Mouse (Mus musculus): ENCODE results near the gene Tex33. TPM values are rescaled to one million over a fixed set of nuclear protein-coding genes. Genes with fewer than 3 reads are reported as not detected.
"Not testable (repeated sequence)": the region's sequence is repeated elsewhere in the genome, so short reads cannot be mapped to it uniquely, and the experiment has no call there.

Tex33 gene
- total RNA-seq, 1 experiment from 2014 or later: not detected

DNA sequence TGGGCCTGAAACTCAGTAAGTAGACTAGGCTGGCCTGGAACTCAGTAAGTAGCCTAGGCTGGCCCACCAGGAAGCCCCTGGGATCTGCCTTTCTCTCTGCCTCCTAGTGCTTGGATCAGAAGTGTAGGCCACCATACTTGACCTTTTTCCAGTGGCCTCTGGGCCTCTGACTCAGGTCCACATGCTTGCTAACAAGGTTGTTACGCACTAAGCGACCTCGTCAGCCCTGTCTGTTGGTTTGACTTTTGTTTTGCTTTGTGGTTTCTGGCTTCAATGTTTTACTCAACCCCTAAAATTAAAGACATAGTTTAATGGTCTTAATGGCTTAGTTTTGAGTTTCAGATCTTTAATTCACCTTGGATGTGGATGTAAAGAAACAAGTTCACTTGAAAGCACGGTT lies 65.0 kb downstream of the Tex33 start:
- no peak for ATAC-seq (replicated peaks; ENCODE audit: low read depth, poor library complexity, severe bottlenecking)

DNA sequence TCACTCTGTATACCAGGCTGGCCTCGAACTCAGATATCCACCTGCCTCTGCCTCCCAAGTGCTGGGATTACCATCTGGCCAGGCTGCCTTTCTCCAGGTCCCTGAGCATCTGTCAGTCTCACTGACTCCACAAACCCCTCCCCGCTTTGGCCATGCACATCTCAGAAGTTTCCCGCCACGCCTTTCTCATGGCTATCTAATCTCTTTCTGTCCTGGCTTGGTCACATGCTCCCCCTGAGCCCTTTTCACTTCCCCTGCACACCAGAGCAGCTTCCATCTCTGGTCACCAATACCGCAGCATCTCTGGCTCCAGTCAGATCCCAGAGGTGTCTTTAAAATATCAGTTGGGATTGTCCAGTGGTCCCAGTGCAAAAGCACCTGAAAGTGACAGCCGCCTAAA lies 65.7 kb downstream of the Tex33 start:
- ATAC-seq (replicated peaks; ENCODE audit: low read depth, poor library complexity, severe bottlenecking): not testable (repeated sequence)

DNA sequence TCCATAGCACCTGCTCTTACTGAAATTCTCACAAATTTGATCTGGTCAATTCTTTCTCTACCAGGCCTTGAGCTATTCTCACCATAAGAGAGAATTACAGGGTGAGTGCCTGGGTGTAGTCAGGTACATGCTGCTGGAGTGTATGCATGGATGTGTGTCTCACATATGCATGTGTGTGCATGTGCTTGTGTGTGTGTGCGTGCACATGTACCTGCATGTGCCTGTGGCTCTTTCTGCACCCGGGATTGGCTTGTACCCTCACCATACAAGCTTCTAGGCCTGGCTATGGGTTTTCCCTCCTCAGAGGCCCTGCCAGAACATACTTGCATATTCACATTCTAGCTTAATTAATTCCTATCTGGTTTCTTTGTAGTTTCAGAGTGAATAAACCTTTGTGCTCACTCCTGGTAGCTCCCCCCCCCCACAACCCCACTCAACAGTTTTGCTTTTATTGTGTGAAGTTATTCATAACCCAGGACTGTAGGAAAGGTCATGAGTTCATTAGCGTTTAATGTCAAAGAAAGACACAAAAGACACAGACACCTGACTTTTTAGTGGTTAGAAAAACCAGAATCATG lies 67.1 kb downstream of the Tex33 start:
- no peak for ATAC-seq (replicated peaks; ENCODE audit: low read depth, poor library complexity, severe bottlenecking)

Other genes with a start within 250 kb of the Tex33 start
- 14.3 and 18.2 TPM in 2 replicates for gene Ift27, start 221.8 kb downstream of the Tex33 start, total RNA-seq (2017)
- gene Pvalb, start 189.5 kb downstream of the Tex33 start, total RNA-seq (2017): not detected in 2 replicates
- 42.8 and 82.2 TPM in 2 replicates for gene Ncf4, start 151.1 kb downstream of the Tex33 start, total RNA-seq (2017)
- gene Csf2rb2, start 90.2 kb downstream of the Tex33 start, total RNA-seq (2017): 1.2 and 2.4 TPM in 2 replicates
- gene Csf2rb, start 70.2 kb downstream of the Tex33 start, total RNA-seq (2017): 18.1 and 33.5 TPM in 2 replicates
- gene Tst, start 10.0 kb upstream of the Tex33 start, total RNA-seq (2017): 7.3 and 11.1 TPM in 2 replicates
- 22.9 and 45.3 TPM in 2 replicates for gene Mpst, start 10.5 kb upstream of the Tex33 start, total RNA-seq (2017)
- 11.8 and 22.8 TPM in 2 replicates for gene Kctd17, start 32.7 kb upstream of the Tex33 start, total RNA-seq (2017)
- gene Tmprss6, start 72.7 kb upstream of the Tex33 start, total RNA-seq (2017): not detected in 2 replicates
- gene Il2rb, start 99.4 kb upstream of the Tex33 start, total RNA-seq (2017): 0.19 and 1.9 TPM in 2 replicates
- gene C1qtnf6, start 135.5 kb upstream of the Tex33 start, total RNA-seq (2017): 0.24 and 0.50 TPM in 2 replicates
- gene Sstr3, start 148.8 kb upstream of the Tex33 start, total RNA-seq (2017): not detected in 2 replicates
- gene Rac2, start 176.9 kb upstream of the Tex33 start, total RNA-seq (2017): 104 and 252 TPM in 2 replicates
- gene Cyth4, start 201.1 kb upstream of the Tex33 start, total RNA-seq (2017): 36.3 and 48.0 TPM in 2 replicates